Mouse (Mus musculus): ENCODE results near the gene Gstm4. TPM values are rescaled to one million over a fixed set of nuclear protein-coding genes. Genes with fewer than 3 reads are reported as not detected.
A peak's percentile ranks its signal among the peaks of the same experiment; 100 is the strongest.

Gene Gstm4
- total and polyA plus RNA-seq, 3 experiments, result 2.9 to 19.1 (median 7.0) TPM

- Histone ChIP-seq H3K27me3 (replicated peaks) (no peaks in the 10 kb centered on the region), H3K4me3 (replicated peaks in 1 of 3; ENCODE audit: low read depth in 2 of 3, low read length in 2 of 3, poor library complexity in 1 of 3) (peak overlapping the region; percentile 73 to 92 (median 91)), H3K9me3 (replicated peaks; ENCODE audit: low read length) (no peaks in the 10 kb centered on the region), H3K9ac (ENCODE audit: insufficient read depth, low read depth) (peak overlapping the region; percentile 55), H3K36me3 (replicated peaks in 1 of 2; ENCODE audit: control insufficient read depth in 1 of 2, insufficient read depth in 1 of 2, low read length in 1 of 2) (peaks cover 7 to 46% of the 10 kb centered on the region in 2 experiments), H3K4me2 (ENCODE audit: insufficient read depth, low read depth, poor library complexity, severe bottlenecking) (peak overlapping the region; percentile 79), H3K27ac (ENCODE audit: insufficient read depth, low read depth) (peak overlapping the region; percentile 22; the same call in 1 of the 2 replicates), H3K4me1 (ENCODE audit: control insufficient read depth in 1 of 2, insufficient read depth in 2 of 2) (peaks cover 27 to 57% of the 10 kb centered on the region in 2 experiments), H3K79me2 (replicated peaks; ENCODE audit: control insufficient read depth, extremely low read depth, insufficient read depth, poor library complexity, severe bottlenecking) (peaks cover 50% of the 10 kb centered on the region)
- TF ChIP-seq ZNF384 (IDR thresholded peaks at IDR 0.05; ENCODE audit: low read depth, low read length) (no peak), RCOR1 (conservative IDR thresholded peaks at IDR 0.05; ENCODE audit: low read depth, low read length) (no peak), PAX5 (IDR thresholded peaks at IDR 0.05; ENCODE audit: low read length) (no peak), ETS1 (conservative IDR thresholded peaks at IDR 0.05; ENCODE audit: low read depth, low read length) (no peak), ZC3H11A (IDR thresholded peaks at IDR 0.05; ENCODE audit: low read depth, low read length) (no peak), GABPA (IDR thresholded peaks at IDR 0.05; ENCODE audit: insufficient replicate concordance, low read depth, low read length) (no peak), RAD21 (IDR thresholded peaks at IDR 0.05; ENCODE audit: low read depth, low read length) (no peak), ZMIZ1 (IDR thresholded peaks at IDR 0.05; ENCODE audit: low read depth, low read length) (peak; percentile 59; the same call in 1 of the 2 replicates), CTCF (conservative IDR thresholded peaks at IDR 0.05 in 1 of 2, IDR thresholded peaks at IDR 0.05 in 1 of 2; ENCODE audit: low read depth in 2 of 2, low read length in 2 of 2) (no peak), MXI1 (IDR thresholded peaks at IDR 0.05; ENCODE audit: low read depth, low read length) (peak; percentile 89), MYC (IDR thresholded peaks at IDR 0.05; ENCODE audit: low read depth, low read length) (no peak; the same call in 1 of the 2 replicates), NELFE (IDR thresholded peaks at IDR 0.05; ENCODE audit: low read depth, low read length) (0 out of 2 replicates have a peak, but pooled peaks have one; percentile 50), MAX (IDR thresholded peaks at IDR 0.05; ENCODE audit: low read length) (0 out of 2 replicates have a peak, but pooled peaks have one; percentile 39), CHD1 (IDR thresholded peaks at IDR 0.05; ENCODE audit: low read depth, low read length) (no peak), MEF2A (IDR thresholded peaks at IDR 0.05; ENCODE audit: borderline replicate concordance, low read depth, low read length) (no peak; the same call in 1 of the 2 replicates), TBP (conservative IDR thresholded peaks at IDR 0.05; ENCODE audit: low read depth, low read length) (no peak), SMC3 (IDR thresholded peaks at IDR 0.05; ENCODE audit: low read depth, low read length) (no peak), MAZ (IDR thresholded peaks at IDR 0.05; ENCODE audit: low read depth, low read length) (peak; percentile 90), CHD2 (IDR thresholded peaks at IDR 0.05; ENCODE audit: low read length) (0 out of 2 replicates have a peak, but pooled peaks have one; percentile 65), ZKSCAN1 (IDR thresholded peaks at IDR 0.05; ENCODE audit: borderline replicate concordance, low read depth, low read length) (no peak), NRF1 (IDR thresholded peaks at IDR 0.05; ENCODE audit: low read depth, low read length) (0 out of 2 replicates have a peak, but pooled peaks have one; percentile 13), POLR2AphosphoS2 (IDR thresholded peaks at IDR 0.05; ENCODE audit: low read depth, low read length) (no peak), USF2 (conservative IDR thresholded peaks at IDR 0.05; ENCODE audit: low read depth, low read length) (no peak), MAFK (IDR thresholded peaks at IDR 0.05; ENCODE audit: insufficient replicate concordance, low read length) (no peak), UBTF (IDR thresholded peaks at IDR 0.05; ENCODE audit: low read depth, low read length) (no peak), TCF12 (IDR thresholded peaks at IDR 0.05; ENCODE audit: low read depth, low read length) (peak; percentile 64), KAT2A (IDR thresholded peaks at IDR 0.05; ENCODE audit: insufficient replicate concordance, low read length) (0 out of 2 replicates have a peak, but pooled peaks have one; percentile 43), E2F4 (IDR thresholded peaks at IDR 0.05; ENCODE audit: insufficient replicate concordance, low read depth, low read length) (no peak), EP300 (IDR thresholded peaks at IDR 0.05; ENCODE audit: low read length) (no peak), JUN (IDR thresholded peaks at IDR 0.05; ENCODE audit: insufficient read depth, low read depth, low read length) (no peak), ELF1 (IDR thresholded peaks at IDR 0.05; ENCODE audit: low read depth, low read length) (peak; percentile 91), POLR2A (IDR thresholded peaks at IDR 0.05; ENCODE audit: low read depth, low read length) (peak; percentile 58), HCFC1 (IDR thresholded peaks at IDR 0.05; ENCODE audit: low read depth, low read length) (peak; percentile 69), IRF4 (IDR thresholded peaks at IDR 0.05; ENCODE audit: low read depth, low read length) (peak; percentile 63; the same call in 1 of the 2 replicates), SIN3A (IDR thresholded peaks at IDR 0.05; ENCODE audit: low read length) (peak; percentile 69), JUND (conservative IDR thresholded peaks at IDR 0.05; ENCODE audit: low read depth, low read length) (no peak), USF1 (IDR thresholded peaks at IDR 0.05; ENCODE audit: low read depth, low read length) (no peak), BHLHE40 (IDR thresholded peaks at IDR 0.05; ENCODE audit: low read depth, low read length) (peak; percentile 36; the same call in 1 of the 2 replicates)
- peak; percentile 92 for DNase-seq (ENCODE audit: extremely low read depth)
- in situ Hi-C loops (cut with MboI; ENCODE audit: low pct_ligation_motif_present, low pct_unique_long_range_greater_than_20kb, low sequenced_read_pairs) (no loop called here), dilution Hi-C loops (cut with MboI; ENCODE audit: extremely low pct_ligation_motif_present, extremely low pct_unique_long_range_greater_than_20kb, low sequenced_read_pairs) (no loop called here)
Measured at GRCm38 (mm10) chr3:108085281-108085720, 40.6 kb upstream of the Gstm4 start.
